Mouse (Mus musculus): ENCODE measurements around the gene Rsph14.
"Not testable (repeated sequence)": the region's sequence is repeated elsewhere in the genome, so short reads cannot be mapped to it uniquely, and the experiment has no call there.

The Rsph14 gene

GRCm38 (mm10) chr10:75054125-75054524 lies 21.7 kb upstream of the Rsph14 start:
- in situ Hi-C loops (cut with MboI, MseI): no loop called here

GRCm38 (mm10) chr10:75053655-75054054 lies 21.3 kb upstream of the Rsph14 start:
- in situ Hi-C loops (cut with MboI, MseI): no loop called here

GRCm38 (mm10) chr10:75052902-75053301 lies 20.5 kb upstream of the Rsph14 start:
- in situ Hi-C loops (cut with MboI, MseI): no loop called here

- in situ Hi-C loops (cut with MboI, MseI): no loop called here
Measured at GRCm38 (mm10) chr10:75051364-75052074, 19.1 kb upstream of the Rsph14 start.

GRCm38 (mm10) chr10:75048711-75049110 lies 16.3 kb upstream of the Rsph14 start:
- in situ Hi-C loops (cut with MboI, MseI): no loop called here

GRCm38 (mm10) chr10:75045831-75046230 lies 13.4 kb upstream of the Rsph14 start:
- in situ Hi-C loops (cut with MboI, MseI): no loop called here

GRCm38 (mm10) chr10:75044459-75044858 lies 12.1 kb upstream of the Rsph14 start:
- in situ Hi-C loops (cut with MboI, MseI): no loop called here

- in situ Hi-C loops (cut with MboI, MseI): not testable (repeated sequence)
Measured at GRCm38 (mm10) chr10:75042060-75042459, 9.7 kb upstream of the Rsph14 start.

- in situ Hi-C loops (cut with MboI, MseI): no loop called here
Measured at GRCm38 (mm10) chr10:75036883-75037379, 4.5 kb upstream of the Rsph14 start, which contains the start of gene Rab36. Gene Rab36 (plus strand): TSS chr10:75037058.

- in situ Hi-C loops (cut with MboI, MseI): no loop called here
Measured at GRCm38 (mm10) chr10:75031345-75032114, 856 bp downstream of the Rsph14 start.

GRCm38 (mm10) chr10:75030234-75030633 lies 2.2 kb downstream of the Rsph14 start:
- in situ Hi-C loops (cut with MboI, MseI): no loop called here

- in situ Hi-C loops (cut with MboI, MseI): no loop called here
Measured at GRCm38 (mm10) chr10:75029677-75030076, 2.7 kb downstream of the Rsph14 start.

- in situ Hi-C loops (cut with MboI, MseI): no loop called here
Measured at GRCm38 (mm10) chr10:75028743-75029142, 3.6 kb downstream of the Rsph14 start.

GRCm38 (mm10) chr10:75026491-75026890 lies 5.9 kb downstream of the Rsph14 start:
- in situ Hi-C loops (cut with MboI, MseI): no loop called here

- in situ Hi-C loops (cut with MboI, MseI): loop anchor here (5.0 kb wide), 1 partner anchor 89 kb away; no protein-coding TSS in a partner anchor
Measured at GRCm38 (mm10) chr10:75021138-75021537, 11.2 kb downstream of the Rsph14 start.

- in situ Hi-C loops (cut with MboI, MseI): loop anchor here (5.0 kb wide), 1 partner anchor 88 kb away; no protein-coding TSS in a partner anchor
Measured at GRCm38 (mm10) chr10:75020271-75020670, 12.1 kb downstream of the Rsph14 start.

- in situ Hi-C loops (cut with MboI, MseI): no loop called here
Measured at GRCm38 (mm10) chr10:75016481-75016880, 15.9 kb downstream of the Rsph14 start.

GRCm38 (mm10) chr10:75015465-75015864 lies 16.9 kb downstream of the Rsph14 start:
- in situ Hi-C loops (cut with MboI, MseI): no loop called here

- in situ Hi-C loops (cut with MboI, MseI): no loop called here
Measured at GRCm38 (mm10) chr10:75010704-75011103, 21.7 kb downstream of the Rsph14 start.

GRCm38 (mm10) chr10:75006889-75007662 lies 25.3 kb downstream of the Rsph14 start:
- in situ Hi-C loops (cut with MboI, MseI): no loop called here

GRCm38 (mm10) chr10:75004067-75004466 lies 28.3 kb downstream of the Rsph14 start:
- in situ Hi-C loops (cut with MboI, MseI): no loop called here

- in situ Hi-C loops (cut with MboI, MseI): no loop called here
Measured at GRCm38 (mm10) chr10:75001391-75001790, 31.0 kb downstream of the Rsph14 start.

All from T-helper 2 cell (primary cell).